Mouse (Mus musculus): ENCODE measurements around the gene Snx27.

Gene Snx27

GRCm38 (mm10) chr3:94567242-94567641, 15.3 kb downstream of the Snx27 start:
- peak; percentile 27 for DNase-seq (ENCODE audit: inconsistent ontology term)

GRCm38 (mm10) chr3:94565557-94565956, 17.0 kb downstream of the Snx27 start:
- peak; percentile 93 for DNase-seq (ENCODE audit: inconsistent ontology term)

- DNase-seq (ENCODE audit: inconsistent ontology term) = no peak
These were observed 17.4 kb downstream of the Snx27 start for GRCm38 (mm10) chr3:94565127-94565526.

GRCm38 (mm10) chr3:94564356-94565010, 18.0 kb downstream of the Snx27 start:
- DNase-seq (ENCODE audit: inconsistent ontology term) = no peak

- DNase-seq (ENCODE audit: inconsistent ontology term) = no peak
These were observed 19.4 kb downstream of the Snx27 start for GRCm38 (mm10) chr3:94563163-94563562.

GRCm38 (mm10) chr3:94559931-94560429, 22.5 kb downstream of the Snx27 start:
- no peak for DNase-seq (ENCODE audit: inconsistent ontology term)

- no peak for DNase-seq (ENCODE audit: inconsistent ontology term)
These were observed 33.5 kb downstream of the Snx27 start for GRCm38 (mm10) chr3:94549041-94549440.

GRCm38 (mm10) chr3:94537187-94537586, 45.3 kb downstream of the Snx27 start:
- DNase-seq (ENCODE audit: inconsistent ontology term) = no peak

GRCm38 (mm10) chr3:94533968-94534367, 48.5 kb downstream of the Snx27 start:
- peak; percentile 1 for DNase-seq (ENCODE audit: inconsistent ontology term)

GRCm38 (mm10) chr3:94526731-94527130, 55.8 kb downstream of the Snx27 start:
- no peak for DNase-seq (ENCODE audit: inconsistent ontology term)

- no peak for DNase-seq (ENCODE audit: inconsistent ontology term)
These were observed 75.9 kb downstream of the Snx27 start for GRCm38 (mm10) chr3:94506664-94507063.

- peak; percentile 51 for DNase-seq (ENCODE audit: inconsistent ontology term)
These were observed 80.3 kb downstream of the Snx27 start for GRCm38 (mm10) chr3:94502243-94502642.

- DNase-seq (ENCODE audit: inconsistent ontology term) = no peak
These were observed 85.4 kb downstream of the Snx27 start for GRCm38 (mm10) chr3:94497162-94497561.

- DNase-seq (ENCODE audit: inconsistent ontology term) = no peak
These were observed 94.9 kb downstream of the Snx27 start for GRCm38 (mm10) chr3:94487581-94487980.

- DNase-seq (ENCODE audit: inconsistent ontology term) = peak; percentile 14
These were observed 96.6 kb downstream of the Snx27 start for GRCm38 (mm10) chr3:94485922-94486321.

- peak; percentile 65 for DNase-seq (ENCODE audit: inconsistent ontology term)
These were observed 98.6 kb downstream of the Snx27 start for GRCm38 (mm10) chr3:94483790-94484439.

GRCm38 (mm10) chr3:94482764-94483385, 99.6 kb downstream of the Snx27 start:
- DNase-seq (ENCODE audit: inconsistent ontology term) = peak; percentile 40

- no peak for DNase-seq (ENCODE audit: inconsistent ontology term)
These were observed 101.1 kb downstream of the Snx27 start for GRCm38 (mm10) chr3:94481429-94481828.

- DNase-seq (ENCODE audit: inconsistent ontology term) = no peak
These were observed 102.1 kb downstream of the Snx27 start, which contains the start of gene Riiad1 for GRCm38 (mm10) chr3:94480291-94480884. Riiad1 (minus strand) TSS chr3:94480341.

GRCm38 (mm10) chr3:94479564-94479963, 103.0 kb downstream of the Snx27 start:
- DNase-seq (ENCODE audit: inconsistent ontology term) = peak; percentile 44

- no peak for DNase-seq (ENCODE audit: inconsistent ontology term)
These were observed 103.8 kb downstream of the Snx27 start for GRCm38 (mm10) chr3:94478591-94479169.

- no peak for DNase-seq (ENCODE audit: inconsistent ontology term)
These were observed 104.5 kb downstream of the Snx27 start, which contains the start of gene Celf3 for GRCm38 (mm10) chr3:94477981-94478422. Celf3 (plus strand) TSS chr3:94478295.

Measured in Muller cell, postnatal 12 days (primary cell).